Mouse (Mus musculus) retina, adult 2 months (tissue): ENCODE data around the gene Abcc1.

Experiments
- DNase-seq: peaks from one replicate; pipeline ENCODE4 v3.0.0-alpha.2; 2012; ENCODE audit warnings: low read depth, low spot score

Gene Abcc1

GRCm38 (mm10) chr16:14501649-14502360 is 140.4 kb downstream of the Abcc1 start:
- no peak for DNase-seq

DNA sequence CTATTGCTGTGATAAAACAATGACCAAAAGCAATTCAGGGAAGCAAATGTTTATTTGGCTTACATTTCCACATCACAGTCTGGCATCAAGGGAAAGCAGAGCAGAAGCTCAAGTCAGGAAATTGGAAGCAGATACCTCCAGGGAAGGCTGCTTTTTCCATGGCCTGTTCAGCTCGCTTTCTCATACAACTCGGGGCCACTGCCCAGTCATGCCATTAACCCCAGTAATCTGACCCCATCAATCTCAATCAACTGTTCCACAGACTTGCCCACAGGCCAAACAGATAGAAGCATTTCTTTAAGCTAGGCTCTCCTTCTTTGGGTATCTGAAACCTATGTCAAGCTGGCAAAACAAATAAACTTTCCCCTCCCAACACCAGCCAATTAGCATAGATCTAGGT is 145.1 kb downstream of the Abcc1 start:
- no peak for DNase-seq
